Mouse (Mus musculus): ENCODE results near the gene Gm42674.

- TF ChIP-seq CTCF (IDR thresholded peaks at IDR 0.05; ENCODE audit: low read depth) (no peak), EP300 (IDR thresholded peaks at IDR 0.05; ENCODE audit: low read depth) (no peak)
Observed at GRCm38 (mm10) chr3:90552231-90552630, 49.5 kb upstream of the Gm42674 start.
